Mouse (Mus musculus): ENCODE results near the gene Casc3. TPM values are rescaled to one million over a fixed set of nuclear protein-coding genes. Genes with fewer than 3 reads are reported as not detected.

Casc3 gene
- polyA plus RNA-seq, 1 experiment from 2014 or later, result 32.2 TPM

DNA sequence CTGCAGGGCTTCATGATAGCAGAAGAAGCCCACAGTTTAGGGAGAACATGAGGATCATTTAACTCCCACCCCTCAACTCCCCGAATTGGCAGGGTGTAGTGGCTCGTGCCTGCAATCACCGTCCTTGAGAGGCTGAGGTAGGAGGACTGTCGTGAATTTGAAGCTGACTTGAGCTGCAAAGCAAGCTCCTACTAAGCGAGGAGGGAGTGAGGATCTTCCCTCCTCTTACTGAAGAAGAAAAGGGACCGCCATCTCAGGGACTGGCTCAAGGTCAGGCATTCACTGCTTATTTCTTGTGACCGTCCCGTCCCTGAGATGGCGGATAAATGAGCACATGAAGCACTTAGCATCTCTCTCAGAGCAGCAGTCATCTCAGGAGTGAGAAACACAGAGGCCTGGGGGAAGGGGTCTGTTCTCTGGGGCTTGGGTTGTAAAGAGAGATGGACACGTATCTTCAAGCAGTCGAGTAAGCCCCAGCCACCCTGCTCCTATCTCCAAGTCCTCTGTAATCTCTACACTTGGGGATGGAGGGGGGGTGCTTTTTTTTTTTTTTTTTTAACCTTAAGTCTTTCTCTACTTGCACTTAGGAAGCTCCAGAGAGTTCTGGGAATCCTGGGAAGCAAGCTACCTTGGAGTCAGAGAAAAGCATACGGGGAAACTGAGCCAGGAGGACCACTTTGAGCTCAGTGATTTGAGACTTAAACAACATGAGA, 28.5 kb upstream of the Casc3 start:
- no peak for ATAC-seq (ENCODE audit: low read depth)
- peak overlapping the region; percentile 48; the same call in 1 of the 2 replicates for H3K9ac ChIP-seq (ENCODE audit: low read depth, low read length)
- H3K36me3 ChIP-seq (ENCODE audit: control insufficient read depth, insufficient read depth, low read length), result no peaks in the 10 kb centered on the region
- H3K27me3 ChIP-seq (replicated peaks; ENCODE audit: control insufficient read depth, insufficient read depth, low read length), result no peaks in the 10 kb centered on the region
- H3K4me3 ChIP-seq (ENCODE audit: low read depth, low read length), result peak overlapping the region; percentile 32; the same call in 1 of the 2 replicates
- H3K4me2 ChIP-seq (ENCODE audit: low read depth, low read length), result peak overlapping the region; percentile 69
- H3K9me3 ChIP-seq (ENCODE audit: control insufficient read depth, low read length), result no peaks in the 10 kb centered on the region
- DNase-seq (ENCODE audit: low spot score), result no peak
- 54% methylated on average over 12 of the region's 12 CpGs for whole genome bisulfite sequencing
- peak overlapping the region; percentile 74 for H3K27ac ChIP-seq (replicated peaks; ENCODE audit: low read depth, low read length)
- H3K4me1 ChIP-seq (ENCODE audit: control insufficient read depth, insufficient read depth, low read length), result peaks cover 40% of the 10 kb centered on the region

GRCm38 (mm10) chr11:98776843-98777590, 27.7 kb upstream of the Casc3 start:
- H3K27ac ChIP-seq (replicated peaks; ENCODE audit: low read depth, low read length), result peak overlapping the region; percentile 74
- no peak overlapping the region for H3K4me3 ChIP-seq (ENCODE audit: low read depth, low read length)
- no peaks in the 10 kb centered on the region for H3K36me3 ChIP-seq (ENCODE audit: control insufficient read depth, insufficient read depth, low read length)
- H3K9ac ChIP-seq (ENCODE audit: low read depth, low read length), result peak overlapping the region; percentile 28; the same call in 1 of the 2 replicates
- H3K4me1 ChIP-seq (ENCODE audit: control insufficient read depth, insufficient read depth, low read length), result peaks cover 46% of the 10 kb centered on the region
- 0 out of 2 replicates have a peak, but pooled peaks have one; percentile 2 for ATAC-seq (ENCODE audit: low read depth)
- peak; percentile 79 for DNase-seq (ENCODE audit: low spot score)
- H3K27me3 ChIP-seq (replicated peaks; ENCODE audit: control insufficient read depth, insufficient read depth, low read length), result no peaks in the 10 kb centered on the region
- no peaks in the 10 kb centered on the region for H3K9me3 ChIP-seq (ENCODE audit: control insufficient read depth, low read length)
- H3K4me2 ChIP-seq (ENCODE audit: low read depth, low read length), result peak overlapping the region; percentile 13
- WGBS, result 3% methylated on average over 9 of the region's 9 CpGs

DNA sequence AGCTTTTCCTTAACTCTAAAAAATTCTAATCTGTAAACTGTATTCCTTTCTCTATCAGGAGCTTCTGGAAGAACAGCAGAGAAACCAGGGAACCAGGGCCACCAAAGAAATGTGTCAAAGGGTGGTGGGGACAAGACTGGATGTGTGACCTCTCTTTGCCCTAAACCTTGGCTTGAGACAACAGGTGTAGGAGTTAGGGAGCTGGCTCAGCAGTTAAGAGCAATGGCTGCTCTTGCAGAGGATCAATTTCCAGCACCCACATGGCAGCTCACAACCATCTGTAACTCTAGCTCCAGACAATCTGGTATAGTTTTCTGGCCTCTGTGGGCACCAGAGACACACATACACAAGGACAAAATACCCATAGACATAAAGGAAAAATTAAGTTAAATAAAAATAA, 26.8 kb upstream of the Casc3 start:
- Histone ChIP-seq H3K27me3 (replicated peaks; ENCODE audit: control insufficient read depth, insufficient read depth, low read length) (no peaks in the 10 kb centered on the region), H3K4me1 (ENCODE audit: control insufficient read depth, insufficient read depth, low read length) (peaks cover 55% of the 10 kb centered on the region)
- DNase-seq (ENCODE audit: low spot score), result no peak

GRCm38 (mm10) chr11:98781851-98782512, 22.7 kb upstream of the Casc3 start:
- Histone ChIP-seq H3K9ac (ENCODE audit: low read depth, low read length) (no peak overlapping the region), H3K36me3 (ENCODE audit: control insufficient read depth, insufficient read depth, low read length) (no peaks in the 10 kb centered on the region), H3K4me1 (ENCODE audit: control insufficient read depth, insufficient read depth, low read length) (peaks cover 56% of the 10 kb centered on the region), H3K4me3 (ENCODE audit: low read depth, low read length) (no peak overlapping the region), H3K27ac (replicated peaks; ENCODE audit: low read depth, low read length) (peak overlapping the region; percentile 87), H3K27me3 (replicated peaks; ENCODE audit: control insufficient read depth, insufficient read depth, low read length) (no peaks in the 10 kb centered on the region), H3K9me3 (ENCODE audit: control insufficient read depth, low read length) (no peaks in the 10 kb centered on the region), H3K4me2 (ENCODE audit: low read depth, low read length) (peak overlapping the region; percentile 48; the same call in 1 of the 2 replicates)
- peak; percentile 87 for DNase-seq (ENCODE audit: low spot score)
- 17% methylated on average over 12 of the region's 14 CpGs for WGBS
- ATAC-seq (ENCODE audit: low read depth), result no peak; the same call in 1 of the 2 replicates

More for the DNA sequence above, 26.8 kb upstream of the Casc3 start:
- H3K9ac ChIP-seq (ENCODE audit: low read depth, low read length), result no peak overlapping the region
- no peak for ATAC-seq (ENCODE audit: low read depth)
- H3K4me2 ChIP-seq (ENCODE audit: low read depth, low read length), result no peak overlapping the region
- no peaks in the 10 kb centered on the region for H3K36me3 ChIP-seq (ENCODE audit: control insufficient read depth, insufficient read depth, low read length)
- no peaks in the 10 kb centered on the region for H3K9me3 ChIP-seq (ENCODE audit: control insufficient read depth, low read length)
- no peak overlapping the region for H3K4me3 ChIP-seq (ENCODE audit: low read depth, low read length)
- peak overlapping the region; percentile 74 for H3K27ac ChIP-seq (replicated peaks; ENCODE audit: low read depth, low read length)

DNA sequence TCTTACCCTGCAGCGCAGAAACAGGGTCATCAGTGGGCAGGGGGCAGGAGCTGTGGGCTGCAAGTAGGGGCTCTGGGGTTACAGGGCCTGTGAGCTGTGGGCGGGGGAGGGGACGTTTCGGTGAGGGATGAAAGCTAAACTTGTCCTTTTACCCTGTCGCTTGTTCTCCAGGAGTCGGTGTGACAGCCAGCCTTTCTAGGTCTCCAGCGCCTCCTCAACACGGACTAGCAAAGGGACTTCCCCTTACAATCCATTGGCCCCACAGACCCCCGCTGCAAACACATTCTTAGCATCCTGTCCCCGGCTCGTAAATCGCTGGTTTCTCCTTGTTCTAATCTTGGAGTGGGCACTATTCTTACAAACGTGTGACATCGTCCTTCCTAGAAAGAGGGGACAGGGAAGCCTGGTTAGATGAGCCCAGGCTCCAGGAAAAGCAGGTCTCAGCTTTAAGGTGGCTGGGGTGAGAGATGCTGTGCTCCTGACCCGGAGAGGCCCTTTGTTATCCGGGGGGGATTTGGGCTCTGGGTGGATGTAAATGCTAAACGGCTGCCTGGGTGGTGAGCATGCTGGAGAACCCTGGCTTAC, 22.0 kb upstream of the Casc3 start:
- no peaks in the 10 kb centered on the region for H3K27me3 ChIP-seq (replicated peaks; ENCODE audit: control insufficient read depth, insufficient read depth, low read length)
- H3K4me2 ChIP-seq (ENCODE audit: low read depth, low read length), result peak overlapping the region; percentile 48
- 7% methylated on average over 17 of the region's 17 CpGs for WGBS
- peaks cover 50% of the 10 kb centered on the region for H3K4me1 ChIP-seq (ENCODE audit: control insufficient read depth, insufficient read depth, low read length)
- H3K27ac ChIP-seq (replicated peaks; ENCODE audit: low read depth, low read length), result peak overlapping the region; percentile 87
- peak overlapping the region; percentile 47 for H3K9ac ChIP-seq (ENCODE audit: low read depth, low read length)
- no peaks in the 10 kb centered on the region for H3K9me3 ChIP-seq (ENCODE audit: control insufficient read depth, low read length)
- ATAC-seq (ENCODE audit: low read depth) (no peak), DNase-seq (ENCODE audit: low spot score) (peak; percentile 43)
- no peak overlapping the region for H3K4me3 ChIP-seq (ENCODE audit: low read depth, low read length)
- no peaks in the 10 kb centered on the region for H3K36me3 ChIP-seq (ENCODE audit: control insufficient read depth, insufficient read depth, low read length)

DNA sequence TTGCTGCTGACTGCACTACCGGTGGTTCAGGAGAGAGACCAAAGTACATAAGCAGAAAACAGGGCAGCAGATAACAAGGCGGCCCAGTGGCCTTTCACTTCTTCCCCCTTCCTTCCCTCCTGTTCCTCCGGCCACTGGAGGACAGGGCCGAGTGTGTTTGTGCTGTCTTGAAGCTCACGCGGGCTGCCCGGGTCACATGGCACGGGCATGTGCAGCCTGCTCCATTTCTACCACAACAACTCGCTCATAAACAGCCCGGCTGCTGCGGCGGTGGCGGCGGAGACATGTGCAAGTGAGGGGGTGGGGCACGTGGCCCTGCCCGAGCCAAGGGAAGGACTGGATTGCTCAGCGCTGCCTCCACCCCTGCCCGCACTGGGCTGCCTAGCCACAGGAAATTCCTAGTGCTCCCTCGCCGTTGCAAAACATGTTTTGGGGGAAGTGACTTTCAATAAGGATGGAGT, 21.4 kb upstream of the Casc3 start:
- peak; percentile 69 for ATAC-seq (ENCODE audit: low read depth)
- H3K36me3 ChIP-seq (ENCODE audit: control insufficient read depth, insufficient read depth, low read length), result no peaks in the 10 kb centered on the region

DNA sequence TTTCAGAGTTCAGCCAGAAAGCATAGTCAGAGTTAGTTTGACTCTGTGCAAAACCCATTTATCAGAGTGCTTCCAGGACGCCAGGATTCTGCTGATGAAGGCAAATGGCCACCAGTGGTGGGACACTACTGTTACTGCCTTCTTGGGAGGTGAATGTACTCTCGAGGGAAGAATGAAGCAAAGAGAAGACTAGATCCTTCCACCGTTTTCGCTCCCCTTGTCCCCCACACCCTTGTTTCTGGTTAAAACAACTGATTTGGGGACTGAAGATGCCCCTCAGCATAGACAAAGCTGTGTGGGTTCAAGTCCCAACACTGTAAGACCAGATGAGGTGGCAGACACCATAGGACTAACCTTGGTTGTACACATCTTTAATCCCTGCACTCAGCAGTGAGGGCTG, 20.6 kb upstream of the Casc3 start:
- no peak overlapping the region for H3K4me2 ChIP-seq (ENCODE audit: low read depth, low read length)
- H3K4me3 ChIP-seq (ENCODE audit: low read depth, low read length), result no peak overlapping the region
- 65% methylated on average over 4 of the region's 4 CpGs for WGBS
- no peaks in the 10 kb centered on the region for H3K36me3 ChIP-seq (ENCODE audit: control insufficient read depth, insufficient read depth, low read length)
- peak overlapping the region; percentile 87 for H3K27ac ChIP-seq (replicated peaks; ENCODE audit: low read depth, low read length)
- no peaks in the 10 kb centered on the region for H3K27me3 ChIP-seq (replicated peaks; ENCODE audit: control insufficient read depth, insufficient read depth, low read length)
- no peaks in the 10 kb centered on the region for H3K9me3 ChIP-seq (ENCODE audit: control insufficient read depth, low read length)
- no peak overlapping the region for H3K9ac ChIP-seq (ENCODE audit: low read depth, low read length)
- no peak for ATAC-seq (ENCODE audit: low read depth)
- H3K4me1 ChIP-seq (ENCODE audit: control insufficient read depth, insufficient read depth, low read length), result peaks cover 56% of the 10 kb centered on the region
- DNase-seq (ENCODE audit: low spot score), result no peak

More for the DNA sequence above, 21.4 kb upstream of the Casc3 start:
- DNase-seq (ENCODE audit: low spot score), result peak; percentile 95
- Histone ChIP-seq H3K9ac (ENCODE audit: low read depth, low read length) (peak overlapping the region; percentile 47), H3K9me3 (ENCODE audit: control insufficient read depth, low read length) (no peaks in the 10 kb centered on the region), H3K27me3 (replicated peaks; ENCODE audit: control insufficient read depth, insufficient read depth, low read length) (no peaks in the 10 kb centered on the region), H3K4me3 (ENCODE audit: low read depth, low read length) (no peak overlapping the region), H3K4me2 (ENCODE audit: low read depth, low read length) (peak overlapping the region; percentile 48), H3K4me1 (ENCODE audit: control insufficient read depth, insufficient read depth, low read length) (peaks cover 51% of the 10 kb centered on the region), H3K27ac (replicated peaks; ENCODE audit: low read depth, low read length) (peak overlapping the region; percentile 87)
- 2% methylated on average over 19 of the region's 20 CpGs for WGBS

GRCm38 (mm10) chr11:98785214-98785613, 19.5 kb upstream of the Casc3 start:
- Histone ChIP-seq H3K9ac (ENCODE audit: low read depth, low read length) (no peak overlapping the region), H3K27ac (replicated peaks; ENCODE audit: low read depth, low read length) (peak overlapping the region; percentile 88), H3K9me3 (ENCODE audit: control insufficient read depth, low read length) (no peaks in the 10 kb centered on the region), H3K4me1 (ENCODE audit: control insufficient read depth, insufficient read depth, low read length) (peaks cover 56% of the 10 kb centered on the region), H3K4me2 (ENCODE audit: low read depth, low read length) (peak overlapping the region; percentile 39; the same call in 1 of the 2 replicates), H3K27me3 (replicated peaks; ENCODE audit: control insufficient read depth, insufficient read depth, low read length) (no peaks in the 10 kb centered on the region), H3K4me3 (ENCODE audit: low read depth, low read length) (no peak overlapping the region), H3K36me3 (ENCODE audit: control insufficient read depth, insufficient read depth, low read length) (no peaks in the 10 kb centered on the region)
- WGBS, result 45% methylated on average over 10 of the region's 10 CpGs
- DNase-seq (ENCODE audit: low spot score) (peak; percentile 65), ATAC-seq (ENCODE audit: low read depth) (no peak)
